Mouse (Mus musculus) olfactory bulb, adult 2 months (tissue): Measurements from ENCODE around the gene 4930452B06Rik. TPM values are rescaled to one million over a fixed set of nuclear protein-coding genes. Genes with fewer than 3 reads are reported as not detected.

Source experiments
- H3K27ac ChIP-seq: fragments of 200-500 bp; 2 replicates; pipeline ENCODE4 v1.5.1; 2012; ENCODE audit warnings: low read depth, low read length; ENCODE audit not compliant: insufficient read depth
- H3K4me1 ChIP-seq: fragments of 200-500 bp; 2 replicates; pipeline ENCODE4 v1.6.1; 2012; ENCODE audit warnings: low read length; ENCODE audit not compliant: control insufficient read depth, insufficient read depth
- H3K4me3 ChIP-seq: fragments of 200-500 bp; 2 replicates; pipeline ENCODE4 v1.5.1; 2012; ENCODE audit warnings: mild to moderate bottlenecking, low read depth, low read length, moderate library complexity; ENCODE audit not compliant: insufficient read depth
- CTCF ChIP-seq: fragments of 200-500 bp; IDR thresholded peaks from 2 replicates; pipeline ENCODE4 v1.5.1; 2012; ENCODE audit warnings: low read depth, mild to moderate bottlenecking, low read length, moderate library complexity; ENCODE audit not compliant: insufficient read depth
- POLR2A ChIP-seq: fragments of 200-500 bp; IDR thresholded peaks from 2 replicates; pipeline ENCODE4 v1.6.1; 2012; ENCODE audit warnings: mild to moderate bottlenecking, low read depth, low read length, moderate library complexity; ENCODE audit not compliant: insufficient read depth
- WGBS: fragments of 180-500 bp; shearing (Covaris S2); methylation state at CpG from one replicate; pipeline ENCODE4 v1.1.7; 2018; 5-methylcytosine and 5-hydroxymethylcytosine counted together
- polyA plus RNA-seq: library from polyadenylated mRNA; stranded (reverse); fragments of >200 nt; gene quantifications from 2 replicates; pipeline ENCODE4 v1.2.4, GENCODE M21; 2012; ENCODE audit warnings: low replicate concordance; ENCODE audit not compliant: missing spikeins, insufficient read depth, insufficient read length

Gene 4930452B06Rik
- polyA plus RNA-seq, 1 experiment, result not detected

DNA sequence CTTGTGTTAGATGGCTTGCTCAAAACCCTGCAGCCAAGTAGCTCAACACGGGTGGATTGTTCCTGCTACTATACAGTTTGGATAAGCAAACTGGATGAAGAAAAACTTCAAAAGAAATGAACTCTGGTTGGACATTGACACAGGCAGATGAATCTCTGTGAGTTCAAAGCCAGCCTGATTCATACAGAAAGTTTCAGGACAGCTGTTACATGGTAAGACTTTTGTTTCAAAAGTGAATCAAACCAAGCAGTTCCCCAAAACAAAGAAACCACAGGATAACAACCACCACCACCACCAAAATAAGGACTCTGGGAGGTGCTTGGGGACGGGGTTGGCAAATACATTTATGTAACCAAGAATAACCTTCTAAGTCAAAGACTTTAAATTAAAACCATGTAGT, 193.2 kb downstream of the 4930452B06Rik start:
- Histone ChIP-seq H3K27ac (no peak overlapping the region), H3K4me1 (0 out of 2 replicates have a peak, but pooled peaks cover 6% of the 10 kb centered on the region), H3K4me3 (no peak overlapping the region)
- WGBS, result 91% methylated on average over 2 of the region's 2 CpGs
- TF ChIP-seq POLR2A, result no peak
- TF ChIP-seq CTCF, result no peak

DNA sequence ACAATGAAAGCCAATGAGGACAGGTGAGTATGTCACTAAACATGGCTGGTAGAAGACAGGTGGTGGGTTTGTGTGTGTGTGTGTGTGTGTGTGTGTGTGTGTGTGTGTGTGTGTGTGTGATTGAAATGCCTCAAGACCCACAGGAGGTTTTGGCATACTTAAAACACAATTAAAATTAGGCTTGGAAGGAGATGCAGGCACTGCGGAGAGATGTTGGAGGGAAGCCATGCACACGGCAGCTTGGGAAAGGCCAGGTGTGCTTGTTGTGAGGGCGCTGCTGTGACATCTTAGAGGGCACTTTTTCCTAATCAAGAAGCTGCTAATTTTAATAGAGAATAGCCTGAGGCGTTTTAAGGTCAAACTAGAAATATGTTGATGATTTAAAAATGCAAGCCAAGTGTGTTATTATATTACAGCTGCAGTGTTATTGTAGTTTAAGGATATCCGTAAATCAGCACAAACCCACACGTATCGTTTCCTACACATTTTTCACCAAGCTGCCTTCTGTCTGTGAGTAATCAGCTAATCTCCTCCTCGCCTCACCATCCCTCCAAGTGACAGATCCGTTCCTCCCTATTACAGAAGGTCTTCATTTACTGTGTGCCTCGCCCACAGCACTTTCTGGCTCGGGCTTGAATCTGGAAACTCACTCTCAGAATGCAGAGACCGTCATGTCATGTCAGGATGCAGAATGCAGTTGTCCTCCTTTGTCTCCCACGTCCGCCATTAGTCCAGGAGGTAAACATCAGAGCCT, 201.5 kb downstream of the 4930452B06Rik start:
- Histone ChIP-seq H3K4me3 (no peak overlapping the region), H3K27ac (no peak overlapping the region), H3K4me1 (peaks cover 8% of the 10 kb centered on the region)
- TF ChIP-seq POLR2A (no peak), CTCF (no peak)
- WGBS, result 31% methylated on average over 14 of the region's 14 CpGs

DNA sequence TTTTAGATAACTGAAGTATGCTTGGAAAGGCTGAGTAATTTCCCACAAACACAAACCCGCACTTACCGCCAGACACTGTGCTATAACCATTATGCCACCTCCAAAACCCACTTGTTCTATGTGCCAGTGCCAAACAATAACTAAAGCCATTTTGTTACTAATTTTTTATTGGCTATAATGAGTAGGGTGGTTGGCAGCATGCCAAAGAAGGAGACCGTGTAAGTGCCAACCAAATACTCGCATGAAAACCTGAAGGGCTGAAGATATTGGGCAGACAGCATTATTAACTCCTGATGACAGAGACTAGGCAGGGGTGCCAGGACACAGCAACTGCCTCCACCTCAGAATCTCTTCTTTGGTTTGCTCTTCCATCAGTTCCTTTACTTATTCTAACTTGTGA, 203.1 kb downstream of the 4930452B06Rik start:
- no peak for TF ChIP-seq POLR2A
- no peak for TF ChIP-seq CTCF
- 54% methylated on average over 4 of the region's 4 CpGs for WGBS
- Histone ChIP-seq H3K4me1 (peaks cover 8% of the 10 kb centered on the region), H3K4me3 (no peak overlapping the region), H3K27ac (no peak overlapping the region)

DNA sequence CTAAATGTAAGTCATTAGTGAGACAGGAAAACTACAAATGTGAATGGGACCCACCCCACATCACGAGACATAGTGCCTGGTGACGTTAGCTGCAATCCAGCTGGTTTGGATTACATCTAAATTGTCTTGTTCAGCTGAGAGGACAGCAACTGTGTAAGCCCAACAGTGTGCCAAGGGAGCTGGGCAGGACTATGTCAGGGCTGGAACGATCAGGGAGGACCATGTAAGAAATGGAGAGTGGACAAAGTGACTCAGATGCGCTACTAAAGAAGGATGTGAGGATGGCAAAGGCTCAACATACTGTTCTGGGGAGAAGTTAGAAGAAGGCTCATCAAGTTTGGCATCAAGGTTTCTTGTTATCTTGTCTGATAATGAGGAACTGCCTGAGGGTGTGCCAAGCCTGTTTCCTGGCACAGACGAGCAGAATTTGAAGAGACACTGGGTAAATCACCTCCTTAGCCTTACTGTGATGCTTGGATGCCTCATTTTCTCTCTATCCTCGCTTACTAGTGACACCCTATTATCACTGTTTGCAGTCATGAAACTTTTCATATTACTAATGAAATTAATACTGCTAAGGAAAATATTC, 203.6 kb downstream of the 4930452B06Rik start:
- WGBS, result 72% methylated on average over 6 of the region's 6 CpGs
- H3K4me1 ChIP-seq, result peaks cover 8% of the 10 kb centered on the region
- no peak overlapping the region for H3K27ac ChIP-seq
- H3K4me3 ChIP-seq, result no peak overlapping the region
- TF ChIP-seq CTCF (no peak), POLR2A (no peak)

DNA sequence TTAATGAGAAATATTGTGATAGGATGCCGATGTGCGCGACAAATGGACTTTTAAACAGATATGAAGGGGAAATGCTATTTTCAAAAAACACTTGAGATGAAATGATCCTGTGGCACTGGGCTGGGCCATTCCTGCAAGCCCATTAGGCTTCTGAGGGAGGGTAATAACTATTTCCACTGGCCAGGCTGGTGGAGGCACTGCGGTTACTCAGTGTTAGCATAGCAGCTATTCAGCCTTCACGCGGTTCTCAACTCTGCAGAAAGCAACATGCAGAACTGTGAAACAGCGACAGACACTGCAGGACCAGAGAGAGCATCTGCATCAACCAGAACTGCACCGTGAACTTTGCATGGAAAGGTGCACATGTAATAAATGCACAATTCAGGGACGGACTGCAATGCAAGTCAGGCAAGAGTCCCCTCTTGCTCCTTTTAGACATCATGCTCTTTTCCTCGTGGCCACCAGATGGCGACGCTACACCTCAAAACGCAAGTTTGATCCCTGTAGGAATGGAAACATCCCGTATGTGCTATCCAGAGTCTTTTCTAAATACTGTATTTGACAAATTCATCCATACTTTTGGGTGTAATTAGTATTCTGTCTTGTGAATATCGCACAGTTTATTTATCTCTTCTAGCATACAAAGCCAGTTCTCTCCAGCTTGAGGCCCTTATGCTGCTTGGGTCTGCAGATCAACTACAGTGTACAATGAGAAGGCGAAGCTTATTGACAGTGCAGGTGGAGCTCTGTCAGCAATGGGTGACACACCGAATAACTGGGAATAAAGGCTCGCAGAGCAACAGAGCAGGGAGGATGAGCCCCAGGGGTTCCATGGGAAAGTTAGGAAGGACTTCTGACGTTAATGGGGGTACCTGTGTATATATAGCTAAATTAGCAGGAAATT, 205.6 kb downstream of the 4930452B06Rik start:
- 34% methylated on average over 19 of the region's 19 CpGs for WGBS
- Histone ChIP-seq H3K4me1 (peaks cover 5% of the 10 kb centered on the region), H3K4me3 (no peak overlapping the region), H3K27ac (no peak overlapping the region)
- TF ChIP-seq CTCF (peak; percentile 64), POLR2A (no peak)

DNA sequence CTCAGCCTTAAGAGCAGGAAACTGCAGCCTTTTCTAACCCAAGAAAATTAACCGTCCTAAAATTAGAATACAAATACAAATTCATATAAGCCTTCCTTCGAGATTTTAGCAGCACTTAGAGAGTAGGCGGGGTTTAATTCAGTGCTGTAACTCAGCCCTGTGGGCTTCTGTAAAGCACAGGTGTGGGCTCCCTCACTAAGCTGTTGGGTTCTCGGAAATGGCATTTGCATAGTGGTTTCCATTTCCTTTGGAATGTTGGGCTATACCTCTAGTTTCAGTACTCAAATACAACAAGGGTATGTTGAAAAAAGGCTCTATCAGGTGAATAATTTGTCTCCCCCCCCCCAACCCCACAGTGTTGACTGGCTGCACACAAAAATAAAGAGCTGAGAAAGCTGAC, 206.3 kb downstream of the 4930452B06Rik start:
- H3K27ac ChIP-seq, result no peak overlapping the region
- no peak overlapping the region for H3K4me3 ChIP-seq
- TF ChIP-seq CTCF (no peak), POLR2A (no peak)
- WGBS, result 55% methylated on average over 4 of the region's 4 CpGs
- peaks cover 3% of the 10 kb centered on the region for H3K4me1 ChIP-seq

DNA sequence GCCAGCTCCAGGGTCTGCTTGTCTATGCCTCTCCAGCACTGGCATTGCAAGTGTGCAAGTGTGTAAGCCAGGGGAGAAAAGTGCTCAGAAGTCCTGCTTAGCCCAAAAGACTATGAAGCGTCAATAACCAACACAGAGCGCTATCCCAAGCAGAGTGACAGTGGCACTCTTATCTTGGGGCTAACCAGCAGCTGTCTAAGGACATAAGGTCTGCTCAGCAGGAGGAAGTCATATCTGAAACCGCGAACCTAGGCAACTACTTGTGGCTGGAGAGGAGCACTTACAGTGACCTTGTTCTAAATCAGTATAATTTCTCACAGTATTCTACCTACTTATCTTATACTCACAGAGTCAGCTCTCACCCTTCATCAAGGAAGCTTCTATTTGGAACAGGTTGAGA, 214.9 kb downstream of the 4930452B06Rik start:
- no peaks in the 10 kb centered on the region for H3K4me1 ChIP-seq
- no peak for TF ChIP-seq CTCF
- no peak for TF ChIP-seq POLR2A
- no peak overlapping the region for H3K4me3 ChIP-seq
- WGBS, result 90% methylated on average over 4 of the region's 4 CpGs
- no peak overlapping the region for H3K27ac ChIP-seq

DNA sequence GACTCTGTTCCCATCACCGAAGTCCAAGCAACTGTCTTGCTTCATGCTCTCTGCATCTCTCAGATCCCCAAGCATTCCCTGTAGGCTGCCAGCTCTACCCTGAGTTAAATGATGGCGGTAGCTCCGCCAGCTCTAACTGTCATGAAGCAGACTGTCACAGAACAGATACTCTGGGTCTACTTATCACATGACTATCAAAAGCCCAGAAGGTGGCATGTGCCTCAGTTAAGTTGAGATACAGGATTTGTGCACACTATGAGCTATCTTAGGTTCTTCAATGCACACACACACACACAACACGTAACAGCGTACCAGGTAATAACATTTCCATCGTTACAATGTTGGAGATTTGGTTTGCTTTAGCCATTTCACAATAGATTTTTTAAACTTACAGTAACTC, 215.7 kb downstream of the 4930452B06Rik start:
- 95% methylated on average over 6 of the region's 6 CpGs for WGBS
- H3K27ac ChIP-seq, result no peak overlapping the region
- H3K4me1 ChIP-seq, result no peaks in the 10 kb centered on the region
- no peak for TF ChIP-seq CTCF
- no peak for TF ChIP-seq POLR2A
- H3K4me3 ChIP-seq, result no peak overlapping the region

DNA sequence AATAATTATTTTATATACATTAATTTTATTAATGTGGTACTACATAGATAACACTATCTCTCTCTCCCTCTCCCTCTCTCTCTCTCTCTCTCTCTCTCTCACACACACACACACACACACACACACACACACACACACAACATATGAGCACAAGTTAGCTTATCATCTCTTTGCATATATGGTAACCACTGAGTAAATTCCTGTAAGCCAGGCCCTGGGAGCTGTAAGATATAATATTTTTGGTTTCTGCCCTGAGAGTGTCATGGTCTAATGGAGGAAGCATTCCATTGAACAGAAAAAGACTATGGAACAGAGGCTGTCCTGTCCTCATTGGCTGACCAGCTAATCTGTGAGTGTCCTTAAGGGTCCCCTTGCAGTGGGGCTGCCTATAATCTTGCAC, 216.7 kb downstream of the 4930452B06Rik start:
- TF ChIP-seq CTCF (no peak), POLR2A (no peak)
- Histone ChIP-seq H3K4me1 (no peaks in the 10 kb centered on the region), H3K4me3 (no peak overlapping the region), H3K27ac (no peak overlapping the region)
